Comparison of ENCODE assay signal across 13 mouse cellular contexts in the genomic region with DNA sequence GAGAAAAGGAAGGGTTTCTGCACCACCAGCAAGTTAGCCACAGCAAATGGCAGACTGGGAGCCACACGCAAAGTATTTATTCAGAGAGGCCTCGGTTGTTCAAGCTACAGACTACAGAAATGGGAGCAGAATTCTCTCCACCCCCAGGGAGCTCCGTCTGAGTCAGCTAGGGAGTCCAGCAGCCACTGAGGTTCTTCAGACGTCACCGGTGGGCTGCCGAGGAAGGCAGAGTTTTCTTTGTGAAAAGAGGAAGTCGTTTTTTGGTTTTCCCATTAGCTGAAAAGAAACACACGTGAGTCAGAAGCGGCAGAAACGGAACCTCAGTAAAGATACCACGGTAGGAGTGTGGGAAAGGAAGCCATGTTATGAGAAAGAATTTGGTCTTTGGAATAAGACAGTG. TPM values are rescaled to one million over a fixed set of nuclear protein-coding genes. Genes with fewer than 3 reads are reported as not detected.
DNase-seq lines count a peak whose midpoint lies in the region; ATAC-seq and TF ChIP-seq lines count a peak whose summit lies in the region.
"Had no signal": no experiment of that assay in that cellular context is flagged by ENCODE, and none has a peak within 500 bp of the region (broad histone marks: within the 10 kb centered on the region; RNA-seq: fewer than 3 reads in every experiment).

No protein-coding gene starts in this region.

- peak overlapping the region; percentile 56; the same call in 1 of the 2 replicates for H3K27ac ChIP-seq in heart, embryonic 16.5 days (ENCODE audit: low read length)
- no peak overlapping the region for H3K27ac ChIP-seq in heart, embryonic 12.5 days (ENCODE audit: poor library complexity, severe bottlenecking)
- H3K27ac ChIP-seq in bone marrow macrophage, adult 2 months (ENCODE audit: insufficient read depth, low read depth, low read length): no peak overlapping the region
- no peak overlapping the region for H3K27ac ChIP-seq in forebrain, embryonic 14.5 days (ENCODE audit: low read depth, low read length)
- no peak overlapping the region for H3K27ac ChIP-seq in hindbrain, embryonic 14.5 days
- H3K27ac ChIP-seq: forebrain, embryonic 12.5 days; hindbrain, embryonic 10.5 days; stomach, embryonic 15.5 days had no signal

- H3K4me1 ChIP-seq in heart, embryonic 16.5 days (ENCODE audit: control insufficient read depth, insufficient read depth, low read length): peaks cover 8% of the 10 kb centered on the region; the same call in 1 of the 2 replicates
- H3K4me1 ChIP-seq in heart, embryonic 12.5 days (replicated peaks): peaks cover 11% of the 10 kb centered on the region
- peaks cover 8% of the 10 kb centered on the region for H3K4me1 ChIP-seq in bone marrow macrophage, adult 2 months (ENCODE audit: control insufficient read depth, insufficient read depth, low read length)
- peaks cover 25% of the 10 kb centered on the region for H3K4me1 ChIP-seq in forebrain, embryonic 14.5 days (ENCODE audit: control insufficient read depth, insufficient read depth, low read length)
- H3K4me1 ChIP-seq in hindbrain, embryonic 14.5 days (replicated peaks; ENCODE audit: control insufficient read depth, insufficient read depth, low read length): peaks cover 13% of the 10 kb centered on the region; the same call in 1 of the 2 replicates
- H3K4me1 ChIP-seq: stomach, embryonic 15.5 days had no signal

- peak overlapping the region; percentile 37 for H3K4me3 ChIP-seq in heart, embryonic 16.5 days (ENCODE audit: low read length)
- H3K4me3 ChIP-seq in heart, embryonic 12.5 days: no peak overlapping the region
- 0 out of 2 replicates have a peak overlapping the region, but pooled peaks have one; percentile 18 for H3K4me3 ChIP-seq in bone marrow macrophage, adult 2 months (ENCODE audit: insufficient read depth, low read length)
- no peak overlapping the region for H3K4me3 ChIP-seq in forebrain, embryonic 14.5 days (ENCODE audit: low read depth, low read length)
- no peak overlapping the region for H3K4me3 ChIP-seq in hindbrain, embryonic 14.5 days (replicated peaks; ENCODE audit: low read length)
- H3K4me3 ChIP-seq: forebrain, embryonic 12.5 days; hindbrain, embryonic 10.5 days; stomach, embryonic 15.5 days had no signal

- DNase-seq in monocyte, adult 2 months (ENCODE audit: low read depth in 1 of 2, low spot score in 2 of 2): peak; percentile 2
- DNase-seq in thymus, postnatal 14 days: peak; percentile 81
- DNase-seq in forebrain, embryonic 14.5 days (ENCODE audit: low spot score): no peak
- DNase-seq in embryo, embryonic 11 days: no peak
- no peak for DNase-seq in hindbrain, embryonic 14.5 days (ENCODE audit: low spot score)
- DNase-seq: kidney, postnatal 4 days; lung, adult 2 months had no signal

- H3K9ac ChIP-seq in heart, embryonic 16.5 days (ENCODE audit: low read length): no peak overlapping the region
- no peak overlapping the region for H3K9ac ChIP-seq in heart, embryonic 12.5 days
- H3K9ac ChIP-seq in forebrain, embryonic 14.5 days (ENCODE audit: low read length): no peak overlapping the region
- no peak overlapping the region for H3K9ac ChIP-seq in hindbrain, embryonic 14.5 days
- H3K9ac ChIP-seq: forebrain, embryonic 12.5 days; stomach, embryonic 15.5 days had no signal

- TF ChIP-seq CTCF in bone marrow macrophage, adult 2 months (IDR thresholded peaks at IDR 0.05; ENCODE audit: low read depth, low read length): no peak

- H3K36me3 ChIP-seq in heart, embryonic 16.5 days (ENCODE audit: control insufficient read depth, insufficient read depth): no peaks in the 10 kb centered on the region
- no peaks in the 10 kb centered on the region for H3K36me3 ChIP-seq in heart, embryonic 12.5 days
- no peaks in the 10 kb centered on the region for H3K36me3 ChIP-seq in forebrain, embryonic 14.5 days (ENCODE audit: control insufficient read depth, insufficient read depth, low read length)
- no peaks in the 10 kb centered on the region for H3K36me3 ChIP-seq in hindbrain, embryonic 14.5 days (replicated peaks; ENCODE audit: control insufficient read depth, insufficient read depth)
- H3K36me3 ChIP-seq: forebrain, embryonic 12.5 days; hindbrain, embryonic 10.5 days; stomach, embryonic 15.5 days had no signal

- 58% methylated on average over 11 of the region's 11 CpGs for WGBS in heart, embryonic 16.5 days
- 59% methylated on average over 11 of the region's 11 CpGs for WGBS in heart, embryonic 12.5 days
- 87% methylated on average over 11 of the region's 11 CpGs for WGBS in forebrain, embryonic 14.5 days
- WGBS in hindbrain, embryonic 14.5 days: 85% methylated on average over 11 of the region's 11 CpGs

- no peaks in the 10 kb centered on the region for H3K9me3 ChIP-seq in heart, embryonic 16.5 days (replicated peaks; ENCODE audit: control insufficient read depth, low read length)
- no peaks in the 10 kb centered on the region for H3K9me3 ChIP-seq in heart, embryonic 12.5 days (replicated peaks)
- no peaks in the 10 kb centered on the region for H3K9me3 ChIP-seq in forebrain, embryonic 14.5 days (replicated peaks; ENCODE audit: control insufficient read depth, low read length)
- no peaks in the 10 kb centered on the region for H3K9me3 ChIP-seq in hindbrain, embryonic 14.5 days (ENCODE audit: control insufficient read depth, low read length)
- H3K9me3 ChIP-seq: forebrain, embryonic 12.5 days; hindbrain, embryonic 10.5 days; stomach, embryonic 15.5 days had no signal

- 0 out of 2 replicates have a peak, but pooled peaks have one; percentile 34 for ATAC-seq in heart, embryonic 16.5 days (replicated peaks; ENCODE audit: extremely low read depth, insufficient read depth, low FRiP score)
- no peak for ATAC-seq in heart, embryonic 12.5 days (ENCODE audit: insufficient number of reproducible peaks, low FRiP score)
- ATAC-seq in forebrain, embryonic 14.5 days: no peak
- ATAC-seq in hindbrain, embryonic 14.5 days (ENCODE audit: low FRiP score): no peak

- TF ChIP-seq POLR2A in bone marrow macrophage, adult 2 months (IDR thresholded peaks at IDR 0.05; ENCODE audit: borderline replicate concordance, low read depth, low read length): no peak

- no peaks in the 10 kb centered on the region for H3K27me3 ChIP-seq in heart, embryonic 16.5 days (ENCODE audit: control insufficient read depth, insufficient read depth, low read length)
- H3K27me3 ChIP-seq in heart, embryonic 12.5 days (replicated peaks): no peaks in the 10 kb centered on the region
- H3K27me3 ChIP-seq in forebrain, embryonic 14.5 days (replicated peaks; ENCODE audit: control insufficient read depth, insufficient read depth, low read length): no peaks in the 10 kb centered on the region
- H3K27me3 ChIP-seq in hindbrain, embryonic 14.5 days (ENCODE audit: control insufficient read depth, insufficient read depth, low read length): no peaks in the 10 kb centered on the region
- H3K27me3 ChIP-seq: forebrain, embryonic 12.5 days; stomach, embryonic 15.5 days had no signal

- H3K4me2 ChIP-seq in heart, embryonic 16.5 days (ENCODE audit: low read depth, low read length): peak overlapping the region; percentile 14
- H3K4me2 ChIP-seq in heart, embryonic 12.5 days: no peak overlapping the region
- H3K4me2 ChIP-seq in forebrain, embryonic 14.5 days (ENCODE audit: low read length): no peak overlapping the region
- H3K4me2 ChIP-seq in hindbrain, embryonic 14.5 days (replicated peaks): no peak overlapping the region
- H3K4me2 ChIP-seq: forebrain, embryonic 12.5 days; stomach, embryonic 15.5 days had no signal

RNA-seq across cellular contexts. Expression of gene Bfsp2, which starts 55.4 kb away (rescaled TPM):
- 0.76 and 1.1 TPM in 2 replicates for polyA plus RNA-seq in heart, embryonic 16.5 days (2015; fragmentation: Nextera tagmentation; extraction: Ambion mirVana)
- polyA plus RNA-seq in heart, embryonic 12.5 days (2016; fragmentation: Nextera tagmentation; extraction: Ambion mirVana): 0.37 and 0.68 TPM in 2 replicates
- polyA plus RNA-seq in bone marrow macrophage, adult 2 months (2012; ENCODE audit: insufficient read depth, insufficient read length, missing spikeins): not detected in 2 replicates
- polyA plus RNA-seq in forebrain, embryonic 14.5 days (2014; fragmentation: Nextera tagmentation; extraction: Ambion mirVana): 1.5 and 1.7 TPM in 2 replicates
- polyA plus RNA-seq in hindbrain, embryonic 14.5 days (2014; fragmentation: Nextera tagmentation; extraction: Ambion mirVana): 3.5 and 4.1 TPM in 2 replicates

RNA-seq across cellular contexts. Expression of gene Cdv3, which starts 59.2 kb away (rescaled TPM):
- polyA plus RNA-seq in heart, embryonic 16.5 days (2015; fragmentation: Nextera tagmentation; extraction: Ambion mirVana): 77.5 and 89.1 TPM in 2 replicates
- 97.8 and 103 TPM in 2 replicates for polyA plus RNA-seq in heart, embryonic 12.5 days (2016; fragmentation: Nextera tagmentation; extraction: Ambion mirVana)
- polyA plus RNA-seq in bone marrow macrophage, adult 2 months (2012; ENCODE audit: insufficient read depth, insufficient read length, missing spikeins): 87.7 and 93.1 TPM in 2 replicates
- 74.2 and 76.3 TPM in 2 replicates for polyA plus RNA-seq in forebrain, embryonic 14.5 days (2014; fragmentation: Nextera tagmentation; extraction: Ambion mirVana)
- 62.4 and 76.0 TPM in 2 replicates for polyA plus RNA-seq in hindbrain, embryonic 14.5 days (2014; fragmentation: Nextera tagmentation; extraction: Ambion mirVana)

Comparison
In these comparisons a context has a peak if more than half of its experiments do, and no peak if none do; other contexts are left out.
1. H3K4me3 ChIP-seq: peak in heart, embryonic 16.5 days (single experiment) and bone marrow macrophage, adult 2 months (single experiment); none in heart, embryonic 12.5 days (single experiment), forebrain, embryonic 14.5 days (single experiment) and hindbrain, embryonic 14.5 days (single experiment).
2. DNase-seq: peak in monocyte, adult 2 months (2 of 2) and thymus, postnatal 14 days (single experiment); none in forebrain, embryonic 14.5 days (single experiment), embryo, embryonic 11 days (single experiment) and hindbrain, embryonic 14.5 days (single experiment).